In the genomic region with DNA sequence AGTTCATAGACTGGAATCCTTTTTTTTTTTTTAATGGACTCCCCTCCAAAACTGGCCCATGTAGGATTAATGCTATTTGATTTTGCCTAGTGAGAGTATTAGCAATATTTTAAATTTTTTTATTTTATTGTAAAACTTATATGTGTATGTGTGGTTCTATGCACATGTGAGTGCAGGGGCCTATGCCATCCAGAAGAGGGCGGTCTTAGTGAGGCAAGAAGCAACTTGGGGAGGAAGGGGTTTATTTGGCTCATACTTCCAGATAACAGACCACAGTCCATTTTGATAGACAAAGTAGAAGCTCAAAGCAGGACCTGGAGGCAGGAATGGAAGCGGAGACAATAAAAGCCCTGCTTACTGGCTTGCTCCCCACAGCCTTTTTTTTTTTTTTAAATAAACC, we compare ENCODE assay signal across 16 mouse cellular contexts. TPM values are rescaled to one million over a fixed set of nuclear protein-coding genes. Genes with fewer than 3 reads are reported as not detected.
DNase-seq lines count a peak whose midpoint lies in the region; ATAC-seq and TF ChIP-seq lines count a peak whose summit lies in the region.
"Had no signal": no experiment of that assay in that cellular context is flagged by ENCODE, and none has a peak within 500 bp of the region (broad histone marks: within the 10 kb centered on the region; RNA-seq: fewer than 3 reads in every experiment).

No protein-coding gene starts in this region.

- peak; percentile 24; the same call in 1 of the 2 replicates for TF ChIP-seq CTCF in forebrain, postnatal 0 days (IDR thresholded peaks at IDR 0.05; ENCODE audit: low read depth)
- TF ChIP-seq CTCF in liver, adult 2 months (IDR thresholded peaks at IDR 0.05; ENCODE audit: low read depth, low read length) = no peak
- peak; percentile 46 for TF ChIP-seq CTCF in Patski (IDR thresholded peaks at IDR 0.05)

- no peaks in the 10 kb centered on the region for H3K36me3 ChIP-seq in forebrain, postnatal 0 days (ENCODE audit: insufficient read depth)
- H3K36me3 ChIP-seq in forebrain, embryonic 14.5 days (ENCODE audit: control insufficient read depth, insufficient read depth, low read length) = no peaks in the 10 kb centered on the region
- H3K36me3 ChIP-seq in liver, adult 2 months (ENCODE audit: control insufficient read depth, insufficient read depth, low read length) = no peaks in the 10 kb centered on the region
- no peaks in the 10 kb centered on the region for H3K36me3 ChIP-seq in liver, embryonic 11.5 days (ENCODE audit: control insufficient read depth, insufficient read depth, low read length)
- H3K36me3 ChIP-seq: embryonic facial prominence, embryonic 13.5 days; kidney, embryonic 15.5 days; stomach, embryonic 15.5 days had no signal

- no peaks in the 10 kb centered on the region for H3K27me3 ChIP-seq in forebrain, postnatal 0 days (ENCODE audit: insufficient read depth, low read length)
- H3K27me3 ChIP-seq in forebrain, embryonic 14.5 days (replicated peaks; ENCODE audit: control insufficient read depth, insufficient read depth, low read length) = no peaks in the 10 kb centered on the region
- H3K27me3 ChIP-seq in liver, adult 2 months (ENCODE audit: control insufficient read depth, insufficient read depth, low read length) = no peaks in the 10 kb centered on the region
- no peaks in the 10 kb centered on the region for H3K27me3 ChIP-seq in liver, embryonic 11.5 days (replicated peaks; ENCODE audit: control insufficient read depth, insufficient read depth, low read length)
- H3K27me3 ChIP-seq in Patski = no peaks in the 10 kb centered on the region
- H3K27me3 ChIP-seq: embryonic facial prominence, embryonic 13.5 days; kidney, embryonic 15.5 days; stomach, embryonic 15.5 days had no signal

- no peak overlapping the region for H3K4me2 ChIP-seq in forebrain, postnatal 0 days (ENCODE audit: low read depth)
- H3K4me2 ChIP-seq in forebrain, embryonic 14.5 days (ENCODE audit: low read length) = no peak overlapping the region
- no peak overlapping the region for H3K4me2 ChIP-seq in liver, embryonic 11.5 days
- H3K4me2 ChIP-seq: embryonic facial prominence, embryonic 13.5 days; kidney, embryonic 15.5 days; stomach, embryonic 15.5 days had no signal

- WGBS in forebrain, postnatal 0 days = 91% methylated on average over 2 of the region's 2 CpGs
- 90% methylated on average over 2 of the region's 2 CpGs for WGBS in forebrain, embryonic 14.5 days
- 89% methylated on average over 2 of the region's 2 CpGs for WGBS in liver, adult 2 months
- 87% methylated on average over 2 of the region's 2 CpGs for WGBS in liver, embryonic 11.5 days

- in situ Hi-C loops in Patski (cut with MboI; ENCODE audit: low pct_unique_long_range_greater_than_20kb) = no loop called here

- H3K4me1 ChIP-seq in forebrain, postnatal 0 days (ENCODE audit: insufficient read depth) = no peaks in the 10 kb centered on the region
- H3K4me1 ChIP-seq in forebrain, embryonic 14.5 days (ENCODE audit: control insufficient read depth, insufficient read depth, low read length) = no peaks in the 10 kb centered on the region
- H3K4me1 ChIP-seq in liver, adult 2 months (ENCODE audit: control insufficient read depth, insufficient read depth, low read length) = no peaks in the 10 kb centered on the region
- no peaks in the 10 kb centered on the region for H3K4me1 ChIP-seq in liver, embryonic 11.5 days (replicated peaks; ENCODE audit: control insufficient read depth, insufficient read depth, low read length)
- H3K4me1 ChIP-seq: kidney, embryonic 15.5 days; stomach, embryonic 15.5 days had no signal

- POLR2A ChIA-PET in Patski (lab: Charles Lee) = no interaction called here

- no peak for TF ChIP-seq POLR2A in liver, adult 2 months (IDR thresholded peaks at IDR 0.05; ENCODE audit: extremely low read depth, insufficient read depth, low read length)

- ATAC-seq in forebrain, postnatal 0 days = no peak
- ATAC-seq in forebrain, embryonic 14.5 days = no peak
- ATAC-seq in liver, embryonic 11.5 days (replicated peaks; ENCODE audit: low FRiP score) = no peak
- no peak for ATAC-seq in Patski

- H3K9me3 ChIP-seq in forebrain, postnatal 0 days (ENCODE audit: low read length) = no peaks in the 10 kb centered on the region
- H3K9me3 ChIP-seq in forebrain, embryonic 14.5 days (replicated peaks; ENCODE audit: control insufficient read depth, low read length) = no peaks in the 10 kb centered on the region
- no peaks in the 10 kb centered on the region for H3K9me3 ChIP-seq in liver, embryonic 11.5 days (ENCODE audit: control insufficient read depth, low read length)
- H3K9me3 ChIP-seq: embryonic facial prominence, embryonic 13.5 days; kidney, embryonic 15.5 days; stomach, embryonic 15.5 days had no signal

- no peak overlapping the region for H3K9ac ChIP-seq in forebrain, postnatal 0 days
- no peak overlapping the region for H3K9ac ChIP-seq in forebrain, embryonic 14.5 days (ENCODE audit: low read length)
- H3K9ac ChIP-seq in liver, adult 2 months (ENCODE audit: low read depth, low read length) = no peak overlapping the region
- no peak overlapping the region for H3K9ac ChIP-seq in liver, embryonic 11.5 days (ENCODE audit: low read depth, low read length)
- H3K9ac ChIP-seq: embryonic facial prominence, embryonic 13.5 days; kidney, embryonic 15.5 days; stomach, embryonic 15.5 days had no signal

- no peaks in the 10 kb centered on the region for H3K79me2 ChIP-seq in liver, adult 2 months (ENCODE audit: control insufficient read depth, insufficient read depth, low read length)

- DNase-seq in forebrain, postnatal 0 days = no peak
- no peak for DNase-seq in forebrain, embryonic 14.5 days (ENCODE audit: low spot score)
- DNase-seq in liver, adult 2 months (ENCODE audit: extremely low read depth, low read depth, low spot score) = peak; percentile 1
- DNase-seq in liver, embryonic 11.5 days (ENCODE audit: low spot score) = no peak
- DNase-seq in 416B (ENCODE audit: low read depth) (peak; percentile 11), Patski (ENCODE audit: low read depth, low spot score) (no peak)
- DNase-seq in natural killer cell, adult 2 months (ENCODE audit: low spot score in 2 of 2) = no peak
- DNase-seq in frontal cortex, postnatal 36 days (ENCODE audit: low spot score in 2 of 2) = no peak
- DNase-seq: adrenal gland, adult 2 months; cerebellum, adult 11-12 months; heart, postnatal 36 days; layer of hippocampus, adult 9-11 months; spleen, adult 18-20 months had no signal

- no peak overlapping the region for H3K27ac ChIP-seq in forebrain, postnatal 0 days (ENCODE audit: low read depth, low read length)
- H3K27ac ChIP-seq in forebrain, embryonic 14.5 days (ENCODE audit: low read depth, low read length) = no peak overlapping the region
- no peak overlapping the region for H3K27ac ChIP-seq in liver, adult 2 months (replicated peaks; ENCODE audit: insufficient read depth, low read depth, low read length)
- no peak overlapping the region for H3K27ac ChIP-seq in liver, embryonic 11.5 days (ENCODE audit: low read depth, low read length)
- H3K27ac ChIP-seq: embryonic facial prominence, embryonic 13.5 days; kidney, embryonic 15.5 days; stomach, embryonic 15.5 days had no signal

- CTCF ChIA-PET in Patski (lab: Charles Lee) = interaction anchor here (1.0 to 1.4 kb wide), 3 partner anchors 9 to 398 kb away, joined by 3 to 5 read pairs (median 4); no protein-coding TSS in a partner anchor

- no peak overlapping the region for H3K4me3 ChIP-seq in forebrain, postnatal 0 days (ENCODE audit: low read depth, low read length)
- H3K4me3 ChIP-seq in forebrain, embryonic 14.5 days (ENCODE audit: low read depth, low read length) = no peak overlapping the region
- H3K4me3 ChIP-seq in liver, adult 2 months (ENCODE audit: insufficient read depth, low read depth, low read length) = no peak overlapping the region
- H3K4me3 ChIP-seq in liver, embryonic 11.5 days (ENCODE audit: low read depth, low read length) = no peak overlapping the region
- H3K4me3 ChIP-seq: embryonic facial prominence, embryonic 13.5 days; kidney, embryonic 15.5 days; stomach, embryonic 15.5 days had no signal

RNA-seq across cellular contexts. Expression of gene Tmx1, which starts 59.5 kb away (rescaled TPM):
- total RNA-seq in forebrain, postnatal 0 days (2014; rRNA removed) = 81.2 and 93.4 TPM in 2 replicates
- polyA plus RNA-seq in forebrain, postnatal 0 days (2015; fragmentation: Nextera tagmentation; extraction: Ambion mirVana) = 76.7 and 113 TPM in 2 replicates
- polyA plus RNA-seq in forebrain, embryonic 14.5 days (2014; fragmentation: Nextera tagmentation; extraction: Ambion mirVana) = 87.5 and 93.9 TPM in 2 replicates
- total RNA-seq in liver, adult 2 months (2014; rRNA removed) = 33.8 and 41.9 TPM in 2 replicates
- 6.5 and 7.0 TPM in 2 replicates for polyA plus RNA-seq in liver, adult 2 months (2012; rRNA removed)
- 115 and 140 TPM in 2 replicates for polyA plus RNA-seq in liver, embryonic 11.5 days (2014; fragmentation: Nextera tagmentation; extraction: Ambion mirVana)
- 66.8 TPM for polyA plus RNA-seq in Patski (2021)

Comparison
In these comparisons a context has a peak if more than half of its experiments do, and no peak if none do; other contexts are left out.
1. DNase-seq: peak in liver, adult 2 months (single experiment) and 416B (single experiment); none in forebrain, postnatal 0 days (single experiment), forebrain, embryonic 14.5 days (single experiment), liver, embryonic 11.5 days (single experiment), Patski (single experiment), natural killer cell, adult 2 months (0 of 2) and frontal cortex, postnatal 36 days (0 of 2).